Mouse (Mus musculus): ENCODE results near the gene Cryba4. TPM values are rescaled to one million over a fixed set of nuclear protein-coding genes. Genes with fewer than 3 reads are reported as not detected.

Gene Cryba4
- polyA plus RNA-seq, 1 experiment from 2014 or later = 2.0 TPM

- peak overlapping the region; percentile 80; the same call in 1 of the 2 replicates for H3K4me3 ChIP-seq
- peaks cover 35% of the 10 kb centered on the region for H3K4me1 ChIP-seq
- H3K27ac ChIP-seq (replicated peaks) = no peak overlapping the region
- no peak overlapping the region for H3K9ac ChIP-seq (replicated peaks)
- H3K27me3 ChIP-seq = peaks cover 16% of the 10 kb centered on the region; the same call in 1 of the 2 replicates
- no peaks in the 10 kb centered on the region for H3K9me3 ChIP-seq
- no peaks in the 10 kb centered on the region for H3K36me3 ChIP-seq
- WGBS = 68% methylated on average over 4 of the region's 4 CpGs
- peak overlapping the region; percentile 92 for H3K4me2 ChIP-seq (replicated peaks)
- no peak for ATAC-seq (ENCODE audit: low FRiP score, low read depth)
These were observed 22.9 kb upstream of the Cryba4 start for GRCm38 (mm10) chr5:112275021-112275804.

GRCm38 (mm10) chr5:112273746-112274463 is 21.6 kb upstream of the Cryba4 start:
- ATAC-seq (ENCODE audit: low FRiP score, low read depth) = no peak
- no peak overlapping the region for H3K4me3 ChIP-seq
- WGBS = 56% methylated on average over 2 of the region's 2 CpGs
- H3K36me3 ChIP-seq = no peaks in the 10 kb centered on the region
- no peak overlapping the region for H3K9ac ChIP-seq (replicated peaks)
- H3K9me3 ChIP-seq = no peaks in the 10 kb centered on the region
- peaks cover 39% of the 10 kb centered on the region for H3K4me1 ChIP-seq
- no peak overlapping the region for H3K27ac ChIP-seq (replicated peaks)
- H3K27me3 ChIP-seq = peaks cover 26% of the 10 kb centered on the region
- H3K4me2 ChIP-seq (replicated peaks) = no peak overlapping the region

- Histone ChIP-seq H3K4me3 (no peak overlapping the region), H3K36me3 (no peaks in the 10 kb centered on the region), H3K9me3 (no peaks in the 10 kb centered on the region), H3K27ac (replicated peaks) (no peak overlapping the region), H3K27me3 (peaks cover 35% of the 10 kb centered on the region), H3K4me1 (peaks cover 34% of the 10 kb centered on the region), H3K4me2 (replicated peaks) (no peak overlapping the region), H3K9ac (replicated peaks) (no peak overlapping the region)
- WGBS = 76% methylated on average over 2 of the region's 2 CpGs
- no peak for ATAC-seq (ENCODE audit: low FRiP score, low read depth)
These were observed 20.6 kb upstream of the Cryba4 start for GRCm38 (mm10) chr5:112272934-112273333.

- no peaks in the 10 kb centered on the region for H3K36me3 ChIP-seq
- 36% methylated on average over 24 of the region's 24 CpGs for WGBS
- H3K9me3 ChIP-seq = no peaks in the 10 kb centered on the region
- peak overlapping the region; percentile 71 for H3K27ac ChIP-seq (replicated peaks)
- peaks cover 45% of the 10 kb centered on the region for H3K27me3 ChIP-seq
- ATAC-seq (ENCODE audit: low FRiP score, low read depth) = no peak
- H3K4me2 ChIP-seq (replicated peaks) = peak overlapping the region; percentile 28; the same call in 1 of the 2 replicates
- peaks cover 24% of the 10 kb centered on the region for H3K4me1 ChIP-seq
- 0 out of 2 replicates have a peak overlapping the region, but pooled peaks have one; percentile 4 for H3K9ac ChIP-seq (replicated peaks)
- H3K4me3 ChIP-seq = no peak overlapping the region
These were observed 18.6 kb upstream of the Cryba4 start for GRCm38 (mm10) chr5:112270764-112271541.

GRCm38 (mm10) chr5:112266011-112266777 is 13.9 kb upstream of the Cryba4 start:
- Histone ChIP-seq H3K4me2 (replicated peaks) (0 out of 2 replicates have a peak overlapping the region, but pooled peaks have one; percentile 0), H3K9ac (replicated peaks) (no peak overlapping the region)
- 63% methylated on average over 9 of the region's 9 CpGs for WGBS

GRCm38 (mm10) chr5:112265515-112265914 is 13.2 kb upstream of the Cryba4 start:
- Histone ChIP-seq H3K9ac (replicated peaks) (no peak overlapping the region), H3K4me3 (no peak overlapping the region), H3K9me3 (no peaks in the 10 kb centered on the region), H3K4me1 (peaks cover 12% of the 10 kb centered on the region), H3K4me2 (replicated peaks) (0 out of 2 replicates have a peak overlapping the region, but pooled peaks have one; percentile 0), H3K36me3 (no peaks in the 10 kb centered on the region), H3K27ac (replicated peaks) (no peak overlapping the region), H3K27me3 (peaks cover 33% of the 10 kb centered on the region)
- 0 out of 2 replicates have a peak, but pooled peaks have one; percentile 41 for ATAC-seq (ENCODE audit: low FRiP score, low read depth)
- WGBS = 3% methylated on average over 10 of the region's 10 CpGs

More at GRCm38 (mm10) chr5:112266011-112266777, 13.9 kb upstream of the Cryba4 start:
- peaks cover 19% of the 10 kb centered on the region for H3K4me1 ChIP-seq
- no peak for ATAC-seq (ENCODE audit: low FRiP score, low read depth)
- H3K9me3 ChIP-seq = no peaks in the 10 kb centered on the region
- H3K36me3 ChIP-seq = no peaks in the 10 kb centered on the region
- no peak overlapping the region for H3K4me3 ChIP-seq
- peaks cover 34% of the 10 kb centered on the region for H3K27me3 ChIP-seq
- H3K27ac ChIP-seq (replicated peaks) = no peak overlapping the region

- H3K9me3 ChIP-seq = no peaks in the 10 kb centered on the region
- peaks cover 8% of the 10 kb centered on the region for H3K4me1 ChIP-seq
- 88% methylated on average over 5 of the region's 5 CpGs for whole genome bisulfite sequencing
- no peak for ATAC-seq (ENCODE audit: low FRiP score, low read depth)
- no peak overlapping the region for H3K9ac ChIP-seq (replicated peaks)
- H3K4me3 ChIP-seq = no peak overlapping the region
- H3K27ac ChIP-seq (replicated peaks) = no peak overlapping the region
- H3K4me2 ChIP-seq (replicated peaks) = no peak overlapping the region
- H3K27me3 ChIP-seq = peaks cover 30% of the 10 kb centered on the region
- H3K36me3 ChIP-seq = no peaks in the 10 kb centered on the region
These were observed 12.8 kb upstream of the Cryba4 start for GRCm38 (mm10) chr5:112265110-112265509.

- Histone ChIP-seq H3K27me3 (peaks cover 23% of the 10 kb centered on the region), H3K36me3 (no peaks in the 10 kb centered on the region), H3K9me3 (no peaks in the 10 kb centered on the region), H3K27ac (replicated peaks) (no peak overlapping the region), H3K4me3 (no peak overlapping the region), H3K4me2 (replicated peaks) (no peak overlapping the region), H3K9ac (replicated peaks) (no peak overlapping the region), H3K4me1 (peaks cover 6% of the 10 kb centered on the region; the same call in 1 of the 2 replicates)
- 85% methylated on average over 7 of the region's 7 CpGs for WGBS
- ATAC-seq (ENCODE audit: low FRiP score, low read depth) = no peak
These were observed 11.8 kb upstream of the Cryba4 start for GRCm38 (mm10) chr5:112264099-112264498.

GRCm38 (mm10) chr5:112260818-112261217 is 8.5 kb upstream of the Cryba4 start:
- no peak overlapping the region for H3K4me3 ChIP-seq
- ATAC-seq (ENCODE audit: low FRiP score, low read depth) = no peak
- H3K4me1 ChIP-seq = peaks cover 4% of the 10 kb centered on the region; the same call in 1 of the 2 replicates
- no peak overlapping the region for H3K9ac ChIP-seq (replicated peaks)
- H3K4me2 ChIP-seq (replicated peaks) = no peak overlapping the region
- H3K36me3 ChIP-seq = no peaks in the 10 kb centered on the region
- peaks cover 6% of the 10 kb centered on the region for H3K27me3 ChIP-seq
- no peaks in the 10 kb centered on the region for H3K9me3 ChIP-seq
- no peak overlapping the region for H3K27ac ChIP-seq (replicated peaks)
- 87% methylated on average over 3 of the region's 3 CpGs for WGBS

GRCm38 (mm10) chr5:112259862-112260650 is 7.7 kb upstream of the Cryba4 start:
- Histone ChIP-seq H3K27me3 (peaks cover 6% of the 10 kb centered on the region), H3K4me1 (no peaks in the 10 kb centered on the region), H3K4me3 (no peak overlapping the region), H3K9me3 (no peaks in the 10 kb centered on the region), H3K36me3 (no peaks in the 10 kb centered on the region), H3K9ac (replicated peaks) (no peak overlapping the region), H3K27ac (replicated peaks) (no peak overlapping the region), H3K4me2 (replicated peaks) (no peak overlapping the region)
- 90% methylated on average over 16 of the region's 16 CpGs for WGBS
- ATAC-seq (ENCODE audit: low FRiP score, low read depth) = no peak

Data from midbrain, embryonic 12.5 days (tissue).